Mouse (Mus musculus) frontal cortex, postnatal 36 days (tissue): ENCODE results near the gene Rps16.

Experiments used
- DNase-seq, 2 experiments: peaks; one replicate each; pipeline ENCODE4 v3.0.0; 2022; ENCODE audit warnings: low spot score in 2 of 2

The Rps16 gene

DNA sequence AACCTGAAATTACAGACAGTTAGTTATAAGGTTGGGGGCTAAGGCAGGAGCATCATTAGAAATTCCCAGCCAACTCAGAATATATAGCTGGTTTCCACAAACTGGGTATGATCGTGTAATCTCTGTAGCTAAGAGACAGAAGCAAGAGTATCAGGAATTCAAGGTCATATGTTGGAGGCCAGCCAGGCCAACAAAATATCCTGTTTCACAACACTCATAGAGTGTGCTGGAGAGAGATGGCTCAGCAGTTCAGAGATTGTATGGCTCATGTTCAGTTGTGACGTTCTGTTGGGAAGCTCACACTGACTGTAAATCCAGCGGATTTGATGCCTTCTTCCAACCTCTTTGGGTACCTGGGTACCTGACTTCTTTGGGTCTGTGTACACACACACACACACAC lies 2.7 kb upstream of the Rps16 start:
- DNase-seq, result no peak

DNA sequence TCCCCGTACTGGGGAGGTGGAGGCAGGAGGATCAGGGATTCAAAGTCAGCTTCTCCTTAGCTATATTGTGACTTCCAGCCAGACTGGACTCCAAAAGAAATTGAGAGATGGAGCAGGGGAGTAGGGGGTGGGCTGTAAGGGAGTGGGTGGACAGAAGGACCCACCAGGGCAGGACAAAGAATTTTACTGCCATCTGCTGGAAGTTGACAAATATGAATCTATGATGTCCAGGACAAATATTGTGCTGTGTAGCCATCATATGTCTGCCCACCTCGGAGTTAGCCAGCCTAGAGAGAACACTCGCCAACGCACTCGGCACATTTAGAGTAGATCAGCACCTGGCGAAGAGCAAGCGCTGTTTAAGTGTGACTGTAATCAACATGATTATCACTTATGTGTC lies 1.9 kb upstream of the Rps16 start:
- DNase-seq, result no peak

DNA sequence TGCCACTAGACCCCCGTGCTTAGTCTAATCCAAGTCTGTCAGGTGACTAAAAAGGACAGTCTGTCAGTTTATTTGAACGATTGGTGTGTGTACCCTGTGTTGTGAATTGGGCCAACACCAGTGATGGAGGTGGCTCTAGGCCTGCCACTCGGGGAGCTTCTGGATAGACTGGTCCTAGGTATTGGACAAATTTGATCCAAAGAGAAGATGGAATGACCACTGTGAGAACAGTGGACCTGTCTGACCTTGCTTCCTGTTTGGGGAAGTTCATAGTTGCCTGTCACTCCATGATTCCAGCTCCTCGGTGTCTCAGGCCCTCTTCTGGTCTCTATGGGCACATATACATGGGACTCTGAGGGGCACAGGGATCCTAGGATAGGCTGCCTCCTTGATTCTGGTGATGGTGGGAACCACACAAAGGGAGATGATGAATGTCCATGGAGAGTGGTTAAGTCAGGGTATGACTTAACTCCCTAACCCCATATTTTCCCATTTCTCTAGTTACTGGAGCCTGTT lies 1.3 kb downstream of the Rps16 start:
- no peak for DNase-seq

DNA sequence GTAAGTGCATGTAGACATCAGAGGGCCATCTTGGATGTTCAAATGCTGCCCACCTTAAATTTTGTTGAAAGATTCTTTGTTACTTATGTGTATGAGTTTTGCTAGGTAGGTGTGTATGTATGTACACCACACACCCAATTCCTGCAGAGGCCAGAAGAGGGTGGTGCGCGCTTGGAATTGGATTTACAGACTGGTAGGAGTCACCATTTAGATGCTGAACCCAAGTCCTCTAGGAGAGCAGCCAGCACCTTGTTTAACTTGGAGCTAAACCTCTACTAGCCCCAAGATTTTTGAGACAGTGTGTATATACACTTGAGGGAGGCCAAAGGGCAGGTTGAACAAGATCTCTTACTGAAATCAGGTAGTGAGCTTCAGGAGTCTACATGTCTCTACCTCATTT lies 2.8 kb downstream of the Rps16 start:
- DNase-seq, result no peak

DNA sequence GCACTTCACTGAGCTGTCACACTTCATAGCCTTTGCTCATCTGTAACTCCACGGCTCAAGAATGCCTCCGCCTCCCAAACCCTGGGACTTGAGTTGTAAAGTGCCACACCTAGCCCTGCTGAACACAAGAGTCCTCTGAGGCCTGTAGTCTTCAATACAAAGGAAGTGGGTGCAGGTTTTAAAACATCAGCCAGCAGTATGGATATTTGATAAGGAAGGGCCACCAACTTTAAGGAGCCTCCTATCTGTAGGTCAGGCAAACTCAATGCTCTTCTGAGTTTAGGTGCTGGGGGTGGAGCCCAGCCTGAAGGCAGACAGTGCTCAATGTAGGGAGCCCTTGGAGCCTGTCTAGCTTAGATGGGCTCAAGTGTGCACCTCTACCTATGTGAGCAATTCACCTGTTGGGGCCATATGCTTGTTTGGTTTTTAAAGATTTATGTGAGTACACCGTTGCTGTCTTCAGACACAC lies 3.7 kb downstream of the Rps16 start:
- no peak for DNase-seq

DNA sequence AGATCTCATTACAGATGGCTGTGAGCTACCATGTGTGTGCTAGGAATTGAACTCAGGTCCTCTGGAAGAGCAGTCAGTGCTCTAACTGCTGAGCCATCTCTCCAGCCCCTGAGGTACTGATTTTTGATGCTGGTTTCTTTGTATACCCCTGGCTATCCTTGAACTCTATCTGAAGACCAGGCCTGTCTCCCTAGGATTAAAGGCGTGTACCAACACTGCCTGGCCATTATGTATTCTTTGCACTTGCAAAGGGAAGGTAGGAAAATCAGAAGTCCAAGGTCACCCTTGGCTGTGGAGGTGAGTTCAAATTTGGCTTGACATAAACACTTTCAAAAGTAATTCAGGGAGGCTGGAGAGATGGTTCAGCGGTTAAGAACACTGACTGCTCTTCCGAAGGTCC lies 4.1 kb downstream of the Rps16 start:
- DNase-seq, result no peak

DNA sequence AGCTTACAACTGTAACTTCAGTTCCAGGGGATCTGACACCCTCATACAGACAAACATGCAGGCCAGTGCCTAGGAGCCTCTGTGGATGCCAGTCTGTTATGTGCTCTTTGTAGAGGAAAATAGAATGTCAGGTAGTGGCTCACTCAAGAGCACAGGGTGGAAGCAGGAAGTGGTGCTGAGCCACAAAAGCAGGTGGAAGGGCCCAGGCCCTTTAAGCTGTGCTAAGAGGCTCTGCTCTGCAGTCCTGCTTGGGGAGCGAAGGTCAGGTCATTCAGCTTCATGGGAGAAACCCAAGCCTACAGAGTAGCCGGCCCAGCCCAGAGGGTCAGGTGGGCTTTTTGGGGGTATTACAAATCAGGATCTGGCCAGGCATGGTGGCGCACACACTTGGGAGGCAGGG lies 4.8 kb downstream of the Rps16 start:
- no peak for DNase-seq

DNA sequence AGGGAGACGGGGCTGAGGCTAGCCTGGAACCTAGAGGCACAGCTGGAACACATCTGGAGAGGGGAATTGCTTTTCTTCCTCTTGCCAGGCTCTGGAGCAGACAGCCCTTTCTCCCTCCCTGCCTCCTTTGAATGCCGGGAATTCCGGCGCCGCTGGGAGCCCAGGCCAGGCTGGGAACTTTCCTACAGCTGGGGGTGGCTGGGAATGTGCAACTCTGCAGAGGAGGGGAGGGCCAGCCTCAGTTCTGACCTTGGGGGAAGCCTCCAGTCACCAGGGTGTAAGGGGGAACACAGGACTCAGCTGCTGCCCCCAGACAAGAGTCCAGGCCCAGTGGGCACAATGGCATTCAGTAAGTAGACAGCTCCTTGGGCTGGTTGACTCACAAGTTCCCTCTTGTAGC lies 6.5 kb downstream of the Rps16 start:
- no peak for DNase-seq

DNA sequence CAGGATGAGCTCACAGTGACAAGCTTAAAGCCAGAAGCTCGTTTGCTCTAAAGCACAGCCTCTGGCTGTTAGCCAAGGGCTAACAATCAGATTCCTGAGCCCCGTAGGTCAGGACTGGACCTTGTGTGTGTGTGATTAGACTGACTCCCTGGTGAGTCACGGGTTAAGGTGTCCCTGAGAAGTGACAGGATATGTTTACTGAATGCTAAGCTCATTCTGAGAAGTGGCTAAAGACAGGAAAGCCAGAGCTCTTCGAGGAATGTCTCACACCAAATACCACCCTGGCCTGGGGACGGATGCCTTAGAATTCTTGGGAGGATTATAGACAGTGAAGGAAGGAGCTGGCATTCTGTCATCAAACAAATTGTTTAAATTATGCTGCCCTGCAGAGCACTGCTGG lies 7.5 kb downstream of the Rps16 start:
- DNase-seq, result no peak

DNA sequence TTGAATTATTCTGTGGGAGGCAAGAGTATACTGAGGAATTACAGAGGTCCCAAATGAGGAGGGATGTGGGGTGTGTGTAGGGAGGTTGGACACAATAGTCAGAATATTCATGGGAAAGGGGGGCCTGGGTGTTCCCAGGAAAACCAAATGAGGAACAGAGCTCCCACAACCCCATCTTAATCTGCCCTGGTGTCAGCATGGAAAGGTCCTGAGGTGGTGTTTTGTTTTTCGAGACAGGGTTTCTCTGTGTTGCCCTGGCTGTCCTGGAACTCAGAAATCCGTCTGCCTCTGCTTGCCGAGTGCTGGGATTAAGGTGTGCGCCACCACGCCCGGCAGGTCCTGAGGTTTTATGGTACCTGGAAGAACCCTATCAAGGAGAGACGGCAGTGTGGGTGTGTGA lies 8.0 kb downstream of the Rps16 start:
- DNase-seq, result no peak

DNA sequence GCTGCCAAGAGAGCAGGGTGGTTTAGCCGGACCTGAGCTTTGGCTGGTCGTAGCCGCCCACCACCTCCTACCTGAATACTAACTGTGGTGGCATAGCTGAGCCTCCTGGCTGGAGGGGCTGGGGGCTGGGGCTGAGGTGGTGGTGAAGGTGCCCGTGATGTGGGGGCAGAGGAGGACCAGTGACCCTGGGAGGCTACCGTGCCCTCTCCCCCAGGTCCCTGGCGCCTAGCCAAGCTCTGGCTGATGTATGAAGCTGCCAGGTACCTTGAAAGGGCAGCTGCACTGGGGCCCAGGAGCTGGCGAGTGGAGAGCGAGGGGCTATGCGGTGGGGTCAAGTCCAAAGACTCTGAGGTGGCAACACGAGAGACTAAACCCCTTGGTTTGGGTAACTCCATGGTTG lies 9.4 kb downstream of the Rps16 start:
- DNase-seq, result no peak

DNA sequence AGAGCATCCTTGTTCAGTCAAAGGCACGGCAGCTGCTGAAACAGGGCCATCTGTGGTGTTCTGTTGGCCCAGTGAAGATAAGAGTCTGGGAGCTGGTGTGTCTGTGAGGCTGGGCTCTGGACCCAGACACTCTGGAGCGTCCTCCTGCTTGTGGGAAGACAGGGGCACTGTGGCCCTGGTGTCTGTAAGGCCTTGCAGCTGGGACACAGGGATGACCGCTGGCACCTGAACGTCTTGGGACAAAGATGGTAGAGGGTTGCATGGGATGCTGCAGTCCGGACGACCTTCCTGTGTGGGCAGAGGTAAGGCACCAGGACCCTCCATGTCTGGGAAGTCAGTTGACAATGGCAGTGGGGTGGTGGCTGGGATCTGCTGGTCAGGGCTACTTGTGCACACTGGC lies 9.8 kb downstream of the Rps16 start:
- DNase-seq, result no peak

DNA sequence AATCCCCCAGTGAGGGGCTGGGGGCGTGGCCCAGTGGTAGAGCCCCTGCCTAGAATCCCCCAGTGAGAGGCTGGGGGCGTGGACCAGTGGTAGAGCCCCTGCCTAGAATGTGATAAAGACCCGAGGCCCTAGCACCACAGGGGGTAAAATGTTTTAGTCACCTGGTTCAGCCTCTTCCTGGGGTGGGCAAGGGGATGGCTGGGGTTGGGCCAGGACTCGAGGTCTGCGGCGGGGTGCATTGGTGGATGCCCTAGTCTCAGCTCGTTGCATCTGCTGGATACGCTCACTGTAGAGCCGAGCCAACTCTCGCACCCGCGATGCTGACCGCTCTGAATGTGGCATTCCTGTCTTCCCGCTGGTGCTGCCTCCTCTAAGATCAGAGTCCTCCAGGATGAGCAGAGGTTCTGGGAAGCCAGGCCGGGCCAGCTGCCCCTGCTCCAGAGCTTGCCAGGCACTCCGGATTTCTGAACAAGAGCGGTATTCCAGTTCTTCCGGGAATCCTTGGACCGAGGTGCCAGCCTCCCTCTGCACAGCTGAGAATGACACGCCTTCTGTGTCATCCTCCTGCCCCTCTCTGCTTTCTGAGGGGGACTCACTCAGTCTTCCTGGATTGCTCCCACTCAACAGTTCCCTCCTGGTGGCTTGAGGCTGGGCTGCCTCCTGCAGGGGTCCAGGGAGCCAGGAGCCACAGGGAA lies 11.3 kb downstream of the Rps16 start:
- no peak for DNase-seq

DNA sequence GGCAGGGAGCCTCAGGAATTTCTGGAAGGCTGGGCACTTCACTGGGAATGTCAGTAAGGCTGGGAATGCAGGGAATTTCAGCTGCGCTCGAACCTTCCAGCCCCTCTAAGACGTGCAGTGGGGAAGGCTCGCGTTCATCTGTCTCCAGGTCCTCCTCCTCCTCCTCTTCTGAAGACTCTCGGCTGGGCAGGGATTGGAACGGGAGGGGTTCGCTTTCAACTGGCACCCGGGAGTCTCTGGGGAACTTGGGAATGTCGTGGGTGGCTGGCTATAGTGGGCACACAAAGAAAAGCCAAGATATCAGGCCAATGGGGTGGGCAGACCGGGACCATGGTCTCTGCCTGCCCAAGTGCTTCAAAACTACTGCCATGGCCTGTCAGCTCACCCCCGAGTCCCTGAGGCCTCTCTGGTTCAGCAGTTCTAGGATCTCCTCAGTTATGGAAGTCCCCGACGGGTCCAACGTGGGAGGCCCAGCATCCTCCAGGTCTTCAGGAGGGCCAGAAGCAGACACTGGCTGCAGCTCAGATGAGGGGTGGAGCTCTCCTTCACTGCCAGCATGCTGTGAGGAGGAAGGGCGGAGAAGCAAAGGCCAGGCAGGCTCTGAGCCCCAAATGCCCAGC lies 12.1 kb downstream of the Rps16 start:
- no peak for DNase-seq

DNA sequence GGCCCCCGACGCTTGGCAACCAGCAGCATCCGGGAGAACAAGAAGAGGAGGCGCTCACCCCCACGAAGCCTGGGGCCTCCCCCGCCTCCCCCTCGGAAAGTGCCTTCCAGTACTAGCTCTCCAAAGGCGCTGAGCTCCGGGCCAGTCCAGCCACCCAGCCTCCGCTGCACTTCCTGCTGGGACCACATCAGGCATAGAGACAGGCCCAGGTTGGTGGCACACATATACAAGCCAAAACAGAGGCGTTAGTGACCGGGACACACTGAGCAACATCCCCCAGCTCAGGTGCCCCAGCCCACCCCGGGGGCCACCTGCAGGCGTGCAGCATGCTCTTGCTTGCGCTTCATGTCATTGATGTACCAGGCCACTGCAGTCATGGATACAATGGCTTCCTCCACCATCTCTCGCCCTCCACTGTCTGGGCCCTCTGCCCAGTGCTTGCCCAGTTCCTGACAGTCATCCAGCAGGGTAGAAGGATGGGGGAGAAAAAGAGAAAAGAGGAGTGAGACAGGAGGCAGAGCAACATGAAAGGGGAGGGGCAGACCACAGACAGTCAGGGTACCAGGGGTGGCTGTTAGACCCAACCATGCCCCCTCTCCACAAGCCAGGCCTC lies 17.3 kb downstream of the Rps16 start:
- no peak for DNase-seq

DNA sequence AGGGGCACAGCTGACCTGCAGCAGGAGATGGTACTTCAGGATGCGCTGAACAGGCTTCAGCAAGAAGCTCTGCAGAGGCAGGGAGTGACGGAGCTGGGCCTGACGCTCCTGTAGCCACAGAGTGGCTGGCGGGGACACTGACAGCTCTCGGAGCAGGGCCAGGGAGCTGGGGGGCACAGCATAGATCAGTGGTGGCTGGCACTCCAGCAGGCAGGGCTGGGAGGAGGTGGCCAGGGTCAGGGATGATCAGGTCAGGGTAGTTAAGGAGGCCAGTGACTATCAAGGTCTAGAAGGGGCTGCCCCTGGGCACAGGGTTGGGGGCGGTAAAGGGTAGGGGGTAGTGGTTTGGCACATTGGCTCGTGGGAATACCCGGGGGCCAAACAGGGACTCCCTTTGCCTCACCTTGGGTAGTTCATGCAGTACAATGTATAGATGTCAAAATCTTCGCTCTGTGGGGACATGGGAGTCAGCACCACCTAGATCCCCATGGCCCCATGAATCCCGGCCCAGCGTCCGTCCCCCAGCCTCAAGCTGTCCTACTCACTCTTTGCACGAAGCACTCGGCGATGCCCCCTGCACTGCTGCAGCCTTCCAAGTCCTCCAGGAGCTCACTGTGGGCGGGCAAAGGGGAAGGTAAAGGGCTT lies 17.9 kb downstream of the Rps16 start:
- DNase-seq, result no peak

DNA sequence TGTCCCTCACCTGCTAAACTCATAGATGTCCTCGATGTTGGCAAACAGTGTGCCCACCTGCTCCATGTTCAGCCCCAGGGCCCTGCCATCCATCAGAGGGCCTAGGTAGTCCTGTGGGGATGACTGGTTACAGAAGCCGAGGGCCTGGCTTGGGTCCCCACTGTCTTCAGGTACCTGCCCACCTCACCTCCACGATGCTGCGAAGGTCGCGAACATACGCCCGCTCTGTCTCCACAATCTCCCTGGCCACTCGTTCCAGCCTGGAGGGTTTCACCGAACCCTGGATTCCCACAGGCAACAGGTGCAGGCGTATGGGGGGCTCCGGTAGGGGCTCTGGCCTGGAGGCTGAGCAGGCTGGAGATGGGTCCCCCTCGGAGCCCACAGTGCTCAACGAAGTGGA lies 19.6 kb downstream of the Rps16 start:
- DNase-seq, result no peak

DNA sequence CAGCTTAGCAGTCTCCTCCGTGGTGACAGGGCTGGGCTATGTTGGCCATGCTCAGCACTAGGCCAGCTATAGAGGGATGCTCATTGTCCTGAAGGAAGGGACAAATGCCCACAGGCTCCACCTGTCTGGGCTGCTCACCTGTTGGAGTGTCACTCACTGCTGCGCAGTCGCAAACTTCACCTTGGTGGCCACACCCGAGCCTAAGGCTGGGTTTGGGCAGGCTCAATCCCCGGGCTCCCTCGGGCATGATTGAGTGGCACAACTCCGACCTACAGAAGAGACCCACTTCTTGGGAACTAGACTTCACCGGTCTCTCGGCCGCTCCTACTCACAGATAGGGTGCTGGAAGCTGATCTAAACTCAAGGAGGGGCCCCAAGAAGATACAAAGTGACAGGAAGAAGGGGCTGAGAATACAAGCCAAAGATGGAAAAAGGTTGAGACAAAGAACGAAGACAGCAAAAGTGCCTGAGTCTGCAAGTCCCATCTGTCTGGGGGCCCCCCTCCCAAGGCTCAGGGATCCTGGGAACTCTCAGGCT lies 20.6 kb downstream of the Rps16 start:
- no peak for DNase-seq

DNA sequence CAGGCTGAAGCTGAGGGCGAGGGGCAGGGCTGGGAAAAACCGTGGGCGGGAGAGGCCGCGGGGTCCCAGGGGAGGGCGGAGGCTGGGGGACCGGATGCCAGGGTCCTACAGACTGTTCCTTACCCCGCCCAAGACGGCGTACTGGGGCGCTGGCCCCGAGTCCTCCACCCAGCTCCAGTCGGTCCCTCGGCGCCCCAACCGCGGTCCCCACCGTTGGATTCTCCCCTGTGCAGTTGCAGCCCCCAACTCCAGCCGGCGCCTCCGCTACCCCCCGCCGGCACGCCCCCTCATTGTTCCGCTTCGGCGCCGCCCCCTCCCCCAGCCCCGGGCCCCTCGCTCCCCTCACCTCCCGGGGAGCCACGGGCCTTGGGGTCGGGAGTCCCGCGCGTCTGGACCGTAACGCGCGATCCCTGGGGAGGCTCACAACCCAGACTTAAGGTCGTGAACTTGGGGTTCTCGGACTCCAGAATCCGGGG lies 21.1 kb downstream of the Rps16 start:
- DNase-seq, result no peak

DNA sequence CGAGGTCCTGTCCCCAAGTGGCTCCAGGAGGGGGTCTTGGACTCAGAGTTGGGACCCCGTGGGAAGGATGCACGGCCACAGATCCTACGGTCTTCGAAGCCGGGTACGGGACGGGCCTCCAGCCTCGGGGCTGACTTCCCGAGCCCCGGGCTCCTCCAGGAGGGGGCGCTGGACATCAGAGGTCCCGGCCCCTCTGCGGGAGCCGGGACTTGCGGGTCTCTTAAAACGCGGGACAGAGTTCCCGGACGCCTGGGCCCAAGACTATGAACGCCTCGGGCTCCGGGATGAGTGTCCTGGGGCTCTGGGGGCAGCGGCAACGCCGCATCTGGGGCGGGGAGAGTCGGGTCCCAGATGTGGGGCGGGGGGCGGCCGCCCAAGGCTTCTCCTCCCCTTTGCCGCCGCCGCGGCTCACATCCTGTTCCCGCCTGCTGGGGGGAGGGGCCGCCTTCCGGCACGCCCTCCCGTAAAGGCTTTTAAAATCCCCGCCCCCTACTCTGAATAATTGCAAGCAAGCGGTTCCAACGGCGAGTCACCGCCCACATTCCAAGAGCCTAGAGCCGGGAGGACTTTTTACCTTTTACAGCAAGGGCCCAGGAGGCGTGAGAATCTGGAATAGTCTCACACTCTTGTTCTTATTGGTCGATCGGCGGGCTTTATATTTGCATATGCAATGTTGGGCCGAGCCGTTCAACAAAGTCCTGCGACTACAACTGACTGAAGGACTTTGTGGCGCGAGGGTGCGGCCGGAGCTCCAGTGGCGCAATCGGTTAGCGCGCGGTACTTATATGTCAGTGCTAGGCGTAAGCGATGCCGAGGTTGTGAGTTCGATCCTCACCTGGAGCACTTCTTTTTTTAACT lies 22.0 kb downstream of the Rps16 start, which contains the start of gene Plekhg2:
Gene Plekhg2 (minus strand): TSS at position 349 of the 858 bp plus-strand sequence.
- peak; percentile 96 to 98 for DNase-seq

DNA sequence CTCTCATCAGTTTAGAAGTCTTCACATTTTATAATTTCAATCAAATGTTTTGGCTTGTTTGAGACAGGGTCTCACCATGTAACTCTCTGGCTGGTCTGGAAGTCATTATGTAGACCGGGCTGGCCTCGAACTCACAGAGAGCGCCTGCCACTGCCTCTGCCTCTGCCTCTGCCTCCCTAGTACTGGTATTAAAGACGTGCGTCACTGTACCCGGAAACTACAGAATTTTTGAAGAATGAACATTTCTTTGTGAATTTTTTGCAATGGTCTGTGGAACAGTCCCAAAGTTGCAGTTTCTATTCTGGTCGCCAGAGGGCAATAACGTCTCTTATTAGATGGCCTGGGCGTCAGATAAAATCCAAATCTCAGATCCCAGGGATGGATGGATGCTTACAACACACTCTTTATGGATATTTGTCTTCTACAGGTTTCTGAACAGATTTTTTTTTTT lies 22.7 kb downstream of the Rps16 start:
- peak; percentile 65 to 84 for DNase-seq
